Mouse (Mus musculus) fibroblast of lung, adult 2 months (primary cell): ENCODE measurements around the gene Caln1.
A peak's percentile ranks its signal among the peaks of the same experiment; 100 is the strongest.

ENCODE experiments used
- DNase-seq: peaks from one replicate; pipeline ENCODE4 v3.0.0-alpha.2; 2011; ENCODE audit warnings: low read depth

Gene Caln1

GRCm38 (mm10) chr5:130812556-130812955 lies 443.3 kb downstream of the Caln1 start:
- no peak for DNase-seq

GRCm38 (mm10) chr5:130813089-130813488 lies 443.8 kb downstream of the Caln1 start:
- DNase-seq, result no peak

GRCm38 (mm10) chr5:130815352-130815751 lies 446.1 kb downstream of the Caln1 start:
- DNase-seq, result no peak

GRCm38 (mm10) chr5:130820021-130820648 lies 450.9 kb downstream of the Caln1 start:
- peak; percentile 30 for DNase-seq

GRCm38 (mm10) chr5:130820661-130821060 lies 451.4 kb downstream of the Caln1 start:
- no peak for DNase-seq

GRCm38 (mm10) chr5:130825797-130826196 lies 456.5 kb downstream of the Caln1 start:
- no peak for DNase-seq

GRCm38 (mm10) chr5:130848562-130848961 lies 479.3 kb downstream of the Caln1 start:
- no peak for DNase-seq

GRCm38 (mm10) chr5:130849610-130850009 lies 480.4 kb downstream of the Caln1 start:
- no peak for DNase-seq

GRCm38 (mm10) chr5:130852182-130852581 lies 482.9 kb downstream of the Caln1 start:
- no peak for DNase-seq

- DNase-seq, result peak; percentile 42
Observed at GRCm38 (mm10) chr5:130853371-130853770, 484.1 kb downstream of the Caln1 start.

- DNase-seq, result no peak
Observed at GRCm38 (mm10) chr5:130854430-130854829, 485.2 kb downstream of the Caln1 start.

GRCm38 (mm10) chr5:130858148-130858547 lies 488.9 kb downstream of the Caln1 start:
- no peak for DNase-seq

GRCm38 (mm10) chr5:130858706-130859105 lies 489.5 kb downstream of the Caln1 start:
- DNase-seq, result no peak

- no peak for DNase-seq
Observed at GRCm38 (mm10) chr5:130859736-130860135, 490.5 kb downstream of the Caln1 start.

- no peak for DNase-seq
Observed at GRCm38 (mm10) chr5:130862302-130862701, 493.0 kb downstream of the Caln1 start.

- no peak for DNase-seq
Observed at GRCm38 (mm10) chr5:130869869-130870268, 500.6 kb downstream of the Caln1 start.

GRCm38 (mm10) chr5:130871086-130871485 lies 501.8 kb downstream of the Caln1 start:
- no peak for DNase-seq

GRCm38 (mm10) chr5:130875391-130875790 lies 506.1 kb downstream of the Caln1 start:
- DNase-seq, result no peak

- no peak for DNase-seq
Observed at GRCm38 (mm10) chr5:130880331-130880730, 511.1 kb downstream of the Caln1 start.

GRCm38 (mm10) chr5:130891735-130892134 lies 522.5 kb downstream of the Caln1 start:
- no peak for DNase-seq

GRCm38 (mm10) chr5:130895991-130896390 lies 526.7 kb downstream of the Caln1 start:
- no peak for DNase-seq
